Mouse (Mus musculus): ENCODE results near the gene H2afv.

DNA sequence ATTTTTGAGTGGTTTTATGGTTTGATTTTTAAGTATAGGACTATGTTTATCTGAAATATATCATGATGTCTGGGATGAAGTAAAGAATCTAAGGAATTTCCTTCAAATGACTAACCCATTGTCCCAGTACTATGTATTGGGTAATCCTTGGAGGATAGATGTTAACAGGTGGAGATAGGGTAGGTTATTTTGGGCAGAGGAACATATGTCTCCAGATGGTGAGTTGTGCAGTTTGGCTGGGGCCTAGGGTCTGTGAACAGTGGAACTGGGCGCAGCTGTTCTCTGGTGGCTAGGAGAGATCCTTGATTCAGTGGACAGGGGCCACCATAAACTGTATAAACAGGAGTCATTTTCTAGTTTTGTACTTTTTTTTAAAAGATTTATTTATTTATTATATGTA is 33.1 kb upstream of the H2afv start:
- TF ChIP-seq GATA1 (IDR thresholded peaks at IDR 0.05; ENCODE audit: borderline replicate concordance, low read length) (no peak), FLI1 (IDR thresholded peaks at IDR 0.05; ENCODE audit: low read length) (no peak)

Measured in megakaryocyte, embryonic 14.5 days (primary cell).